Mouse (Mus musculus) left cerebral cortex, adult 6 months (tissue): ENCODE results near the gene Fbxw7. TPM values are rescaled to one million over a fixed set of nuclear protein-coding genes. Genes with fewer than 3 reads are reported as not detected.

ENCODE experiments used
- long read RNA-seq, 2 experiments: library from polyadenylated mRNA; unstranded; transcript quantifications; one replicate each; pipeline ENCODE4 v2.0.0; 2019 to 2020
- polyA plus RNA-seq: library from polyadenylated mRNA; unstranded; fragments of <200 nt; fragmentation: Nextera tagmentation; gene quantifications from 2 replicates; pipeline ENCODE4 v1.2.3, GENCODE M21; 2021

Fbxw7 gene
- 123 and 166 TPM in 2 replicates for polyA plus RNA-seq
- long read RNA-seq, experiment 1, transcript Fbxw7-201 (11 exons, 2,221 nt): major isoform, 286 of 384 reads
- long read RNA-seq, experiment 1, partial matches to known transcripts: 46 of 384 reads
- long read RNA-seq, experiment 1, other reads (novel, unspliced or antisense): 52 of 384 reads
- long read RNA-seq, experiment 2, transcript Fbxw7-201 (11 exons, 2,221 nt): major isoform, 116 of 319 reads
- long read RNA-seq, experiment 2, partial matches to known transcripts: 196 of 319 reads
- long read RNA-seq, experiment 2, other reads (novel, unspliced or antisense): 7 of 319 reads

GRCm38 (mm10) chr3:84814762-84815381, at the start of gene Fbxw7:
TSS of gene Fbxw7 (plus strand) at chr3:84815268.

Other genes with a start within 250 kb of the Fbxw7 start
- 6.2 and 12.8 TPM in 2 replicates for gene Arfip1, start 232.6 kb upstream of the Fbxw7 start, polyA plus RNA-seq
- not detected in 2 replicates for gene Tigd4, start 221.7 kb upstream of the Fbxw7 start, polyA plus RNA-seq
- gene Tmem154, start 149.1 kb upstream of the Fbxw7 start, polyA plus RNA-seq: 0.17 and 0.46 TPM in 2 replicates